Mouse (Mus musculus): Measurements from ENCODE around the gene Foxp1.
A peak's percentile ranks its signal among the peaks of the same experiment; 100 is the strongest.

Foxp1 gene

DNA sequence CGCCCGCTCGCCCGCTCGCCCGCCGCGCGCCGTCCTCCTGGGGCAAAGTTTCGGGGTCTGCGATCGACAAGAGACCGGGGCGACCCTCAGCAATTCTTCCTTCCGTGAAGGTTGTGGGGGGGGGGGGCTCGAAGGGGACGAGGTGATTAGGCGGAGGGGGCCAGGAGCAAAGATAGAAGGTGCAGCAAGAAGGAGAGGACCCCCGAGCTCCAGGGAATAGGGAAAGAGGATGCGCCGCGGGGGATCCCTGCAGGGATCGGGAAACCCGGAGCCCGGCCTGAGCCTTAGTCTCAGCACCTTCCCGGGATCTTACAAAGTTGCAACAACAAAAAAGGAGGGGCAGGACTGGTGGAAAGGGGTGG, 1.9 kb downstream of the Foxp1 start:
- no peak for DNase-seq (ENCODE audit: low read depth)

DNA sequence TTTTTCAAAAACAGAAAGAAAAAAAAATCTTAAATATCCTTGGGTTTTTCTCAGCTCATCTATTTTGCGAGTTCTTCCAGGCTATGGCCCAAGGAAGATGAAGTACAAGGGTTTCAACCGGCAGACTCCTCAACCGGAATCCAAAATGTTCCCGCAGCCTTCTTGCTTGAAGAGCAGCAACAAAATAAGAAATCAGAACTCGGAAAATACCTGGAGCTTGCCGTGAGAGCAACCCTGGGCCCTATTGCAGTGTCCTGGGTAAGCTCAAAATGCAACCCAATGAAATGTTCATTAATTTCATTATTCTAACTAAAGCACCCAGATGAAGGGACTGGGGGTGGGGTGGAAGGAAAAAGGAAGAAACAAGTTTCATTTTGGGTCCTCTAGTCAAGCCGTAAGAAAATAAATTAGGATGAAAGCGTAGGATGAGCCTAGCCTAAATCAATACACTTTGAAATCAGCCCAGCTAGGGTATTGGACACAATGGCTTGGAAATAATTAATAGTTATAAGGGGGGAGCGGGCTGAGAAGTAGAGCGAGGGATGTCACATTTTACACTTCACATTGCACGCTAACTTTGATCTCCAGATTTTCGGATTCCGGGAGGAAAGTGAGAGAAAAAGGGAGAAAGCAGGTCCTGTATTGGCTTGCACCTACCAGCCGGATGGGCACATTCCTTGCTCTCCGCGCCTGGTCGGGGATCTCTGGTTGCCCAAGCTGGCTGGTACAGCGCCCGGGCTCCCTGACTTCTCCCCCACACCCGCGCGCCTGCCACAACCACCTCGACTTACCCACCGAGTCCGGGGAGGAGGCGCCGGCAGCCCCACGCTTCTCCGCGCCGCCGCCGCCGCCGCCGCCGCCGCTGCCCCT, 2.5 kb downstream of the Foxp1 start:
- peak; percentile 29 for DNase-seq (ENCODE audit: low read depth)

DNA sequence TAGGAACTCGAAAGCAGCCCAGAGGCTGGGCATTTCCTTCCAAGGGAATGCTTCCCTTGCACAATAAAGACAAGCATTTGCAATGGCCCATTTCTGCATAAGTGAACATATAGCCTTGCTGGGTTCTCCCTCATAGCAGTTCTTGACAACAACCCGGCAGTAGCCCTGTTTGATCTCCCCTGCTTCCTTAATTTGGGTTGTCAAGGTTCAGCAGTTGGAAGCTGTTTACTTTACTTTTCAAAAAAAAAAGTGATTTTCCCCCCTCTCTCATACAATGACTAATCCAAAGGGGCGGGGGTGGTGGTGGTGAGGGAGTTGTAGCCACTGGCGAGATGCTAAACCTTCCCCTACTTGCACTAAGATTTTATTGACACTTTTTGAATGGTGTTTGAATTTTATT, 3.5 kb downstream of the Foxp1 start:
- DNase-seq (ENCODE audit: low read depth), result no peak

DNA sequence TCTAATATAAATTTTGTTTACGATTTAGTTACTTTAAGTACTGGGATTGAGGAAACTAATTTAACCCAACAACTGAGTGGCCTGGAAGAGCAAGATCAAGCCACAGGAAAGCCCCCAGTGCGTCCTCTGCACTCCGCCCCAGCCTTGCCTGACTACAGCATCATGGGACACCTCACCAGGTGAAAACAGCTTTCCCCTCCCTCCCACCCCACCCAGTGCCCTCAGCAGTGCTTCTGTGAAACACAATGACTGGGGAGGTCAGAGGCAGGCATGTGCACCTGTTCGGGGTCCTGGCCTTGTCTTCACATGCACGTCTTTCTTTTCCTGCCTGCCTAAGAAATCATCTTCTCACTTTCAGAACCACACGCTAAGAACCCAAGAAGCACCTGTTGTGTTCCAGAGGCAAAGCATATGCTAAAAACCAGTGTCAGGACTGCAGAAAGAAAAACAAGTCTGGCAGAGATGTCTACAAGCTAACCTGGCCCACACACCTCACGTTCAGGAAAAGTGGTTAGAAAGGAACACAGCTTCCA, 6.8 kb downstream of the Foxp1 start:
- DNase-seq (ENCODE audit: low read depth), result no peak

DNA sequence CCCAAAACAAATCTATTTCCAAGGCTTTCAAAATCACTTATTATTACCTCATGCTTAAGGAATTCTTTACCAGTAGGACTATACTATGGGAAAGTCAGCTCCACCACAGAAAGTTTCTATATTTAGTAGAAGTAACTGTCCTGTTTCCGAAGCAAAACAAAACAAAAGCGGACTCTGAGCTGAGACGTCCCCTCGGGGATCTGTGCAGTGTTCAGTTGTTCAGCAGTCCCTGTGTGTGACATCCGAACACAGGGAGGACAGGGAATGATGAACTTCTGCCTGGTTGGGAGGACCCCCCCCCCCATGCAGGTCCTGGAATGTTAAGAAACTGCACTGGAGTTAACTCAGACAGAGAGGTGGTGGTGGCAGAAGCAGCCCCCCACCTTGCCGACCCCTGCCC, 10.7 kb downstream of the Foxp1 start:
- no peak for DNase-seq (ENCODE audit: low read depth)

DNA sequence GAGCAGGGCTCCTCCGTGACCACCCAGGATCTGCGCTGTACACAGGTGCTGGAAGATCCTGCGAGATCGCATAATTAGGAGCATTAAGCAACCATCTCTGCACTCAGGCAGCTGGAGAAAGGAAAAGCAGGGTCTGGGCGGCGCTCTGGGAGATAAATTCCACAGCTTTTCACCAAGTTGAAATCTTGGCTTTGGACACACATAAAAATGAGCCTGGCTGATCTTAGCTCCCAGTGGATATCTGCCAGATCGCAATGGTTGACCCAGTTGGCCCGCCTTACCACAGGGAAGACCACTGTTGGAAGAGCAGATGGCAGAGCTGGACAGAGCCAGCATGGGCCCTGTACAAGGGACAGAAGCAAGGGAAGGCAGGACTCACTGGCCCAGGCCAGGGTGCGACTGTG, 13.3 kb downstream of the Foxp1 start:
- no peak for DNase-seq (ENCODE audit: low read depth)

DNA sequence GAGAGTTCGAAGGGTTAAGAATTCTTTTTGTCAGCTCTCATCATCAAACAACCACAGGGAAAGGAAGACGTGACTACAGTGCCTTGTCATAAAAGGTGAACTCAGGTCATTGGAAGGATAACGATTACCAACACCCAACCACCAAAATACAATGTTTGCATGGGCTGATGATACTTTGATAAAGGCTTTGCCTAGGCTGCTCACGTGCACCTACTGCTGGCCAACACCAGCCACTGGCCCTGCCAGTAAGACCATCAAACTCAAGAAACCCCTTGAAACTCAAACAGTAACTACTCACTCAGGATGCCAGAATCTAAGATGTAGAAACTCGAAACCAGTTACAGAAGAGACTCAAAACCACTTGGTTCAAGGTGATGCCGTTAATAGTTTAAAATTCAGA, 15.7 kb downstream of the Foxp1 start:
- DNase-seq (ENCODE audit: low read depth), result no peak

DNA sequence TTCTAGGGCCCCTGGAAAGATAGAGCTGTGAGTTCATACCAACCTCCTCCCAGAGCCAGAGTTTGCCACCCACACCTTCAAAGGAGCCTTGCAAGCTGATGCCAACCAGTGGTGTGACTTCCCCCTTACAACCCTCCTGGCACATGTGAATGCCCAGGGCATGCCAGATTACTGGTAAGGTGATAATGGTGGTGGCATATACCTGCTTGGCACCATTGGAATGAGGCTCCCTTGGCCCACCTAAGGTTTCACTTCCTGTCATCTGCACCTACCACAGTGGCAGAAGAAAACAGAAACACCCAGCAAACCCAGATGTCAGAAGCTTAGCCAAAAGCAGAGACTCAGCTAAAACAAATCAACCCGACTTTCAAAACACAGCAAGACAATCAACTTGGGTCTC, 18.8 kb downstream of the Foxp1 start:
- peak; percentile 28 for DNase-seq (ENCODE audit: low read depth)

DNA sequence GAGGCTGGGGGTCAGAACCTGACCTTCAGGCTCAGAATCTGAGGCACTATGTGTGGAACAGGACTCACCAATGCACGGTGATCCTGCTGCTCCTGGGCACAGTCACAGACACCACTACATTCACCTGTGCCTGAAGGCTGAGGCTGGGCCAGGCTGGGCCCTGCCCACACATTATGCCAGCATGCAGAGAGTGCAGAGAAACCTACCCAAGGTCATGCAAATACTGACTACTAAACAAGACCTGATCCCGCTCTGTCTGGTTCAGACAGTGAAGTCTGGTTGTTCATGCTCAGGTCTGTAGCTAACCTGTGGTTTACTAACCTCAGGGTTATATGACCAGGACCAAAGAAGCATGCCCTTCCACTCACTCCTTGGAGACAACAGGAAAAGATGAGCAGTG, 19.8 kb downstream of the Foxp1 start:
- DNase-seq (ENCODE audit: low read depth), result no peak

DNA sequence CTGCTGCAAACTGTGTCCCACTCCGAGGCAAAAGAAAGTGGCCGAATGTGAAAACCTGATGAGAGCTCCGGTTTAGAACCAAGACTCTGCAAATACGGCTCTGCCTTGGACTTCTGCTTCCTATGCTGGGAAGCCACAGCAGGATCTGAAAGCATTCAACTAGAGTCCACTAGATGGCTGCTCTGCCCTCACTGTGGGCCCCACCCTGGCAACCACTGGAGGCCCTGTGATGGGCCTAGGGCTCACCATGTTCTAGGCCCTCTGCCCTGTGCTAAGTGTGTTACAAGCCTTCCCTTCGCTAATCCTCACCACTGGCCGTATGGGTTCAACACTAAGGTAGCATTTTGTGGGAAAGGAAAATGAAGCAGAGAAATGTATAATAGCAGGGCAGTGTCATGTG, 20.2 kb downstream of the Foxp1 start:
- DNase-seq (ENCODE audit: low read depth), result no peak

DNA sequence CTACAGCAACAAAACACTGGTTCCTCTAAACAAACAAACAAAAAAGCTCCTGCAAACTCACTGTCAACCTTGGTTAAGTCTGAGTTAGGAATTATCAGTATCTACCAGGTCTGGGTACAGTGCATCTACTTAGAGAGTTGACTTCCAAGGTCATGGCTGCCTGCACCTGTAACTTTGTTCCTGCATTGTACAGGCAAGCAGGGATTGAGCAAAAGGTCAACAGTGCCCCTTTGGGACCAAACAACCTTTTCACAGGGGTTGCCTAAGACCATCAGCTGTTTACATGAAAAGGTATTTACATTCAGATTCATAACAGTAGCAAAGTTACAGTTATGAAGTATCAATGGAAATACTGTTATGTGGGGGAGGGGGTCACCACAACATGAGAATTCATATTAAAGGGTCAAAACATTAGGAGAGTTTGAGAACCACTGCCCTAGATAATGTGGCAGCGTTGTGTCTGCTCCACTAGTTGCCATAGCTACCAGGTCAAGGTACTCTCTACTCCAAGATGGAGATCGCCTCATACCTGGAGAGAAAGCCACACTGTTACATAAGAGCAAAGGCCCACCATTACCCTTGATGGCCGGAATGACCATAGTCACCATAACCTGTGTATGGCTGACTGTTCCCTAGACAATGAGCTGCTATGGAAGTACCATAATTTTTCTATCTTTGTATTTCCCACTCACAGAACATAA, 21.8 kb downstream of the Foxp1 start:
- DNase-seq (ENCODE audit: low read depth), result no peak

DNA sequence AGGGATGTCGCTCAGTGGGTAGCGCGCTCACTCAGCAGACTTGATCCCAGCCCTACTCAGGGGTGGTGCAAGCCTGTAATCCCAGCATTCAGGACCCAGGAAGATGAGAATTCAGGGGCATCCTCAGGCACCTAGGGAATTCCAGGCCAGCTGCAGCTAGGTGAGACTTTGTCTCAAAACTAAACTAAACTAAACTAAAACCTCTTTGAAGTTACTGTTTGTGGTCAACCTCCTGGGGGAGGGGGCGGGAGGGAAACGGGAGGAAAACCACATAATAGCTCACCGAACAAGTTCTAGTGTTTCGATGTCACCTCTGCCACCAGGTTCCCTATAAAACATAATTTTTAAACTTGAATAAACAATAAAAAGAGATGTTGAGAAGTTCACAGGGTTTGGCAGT, 24.4 kb downstream of the Foxp1 start:
- peak; percentile 32 for DNase-seq (ENCODE audit: low read depth)

DNA sequence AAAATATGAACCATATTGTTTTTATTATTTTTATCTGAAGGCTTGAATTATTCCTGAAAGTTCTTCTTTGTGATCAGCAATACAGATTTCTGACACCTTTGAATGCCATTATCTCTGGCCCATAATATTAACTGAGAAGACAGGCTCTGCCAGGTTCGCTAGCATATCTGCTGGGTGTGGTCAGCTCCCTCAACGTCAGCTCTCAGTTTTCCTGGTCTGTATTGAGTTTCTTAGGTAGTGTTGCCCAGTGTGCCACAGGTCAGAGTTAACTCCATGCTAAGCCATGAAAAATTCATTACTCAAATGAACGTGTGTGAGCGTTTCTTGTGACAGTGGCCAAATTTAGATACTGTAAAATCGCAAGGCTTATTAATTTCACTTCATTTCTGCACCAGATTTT, 26.4 kb downstream of the Foxp1 start:
- no peak for DNase-seq (ENCODE audit: low read depth)

DNA sequence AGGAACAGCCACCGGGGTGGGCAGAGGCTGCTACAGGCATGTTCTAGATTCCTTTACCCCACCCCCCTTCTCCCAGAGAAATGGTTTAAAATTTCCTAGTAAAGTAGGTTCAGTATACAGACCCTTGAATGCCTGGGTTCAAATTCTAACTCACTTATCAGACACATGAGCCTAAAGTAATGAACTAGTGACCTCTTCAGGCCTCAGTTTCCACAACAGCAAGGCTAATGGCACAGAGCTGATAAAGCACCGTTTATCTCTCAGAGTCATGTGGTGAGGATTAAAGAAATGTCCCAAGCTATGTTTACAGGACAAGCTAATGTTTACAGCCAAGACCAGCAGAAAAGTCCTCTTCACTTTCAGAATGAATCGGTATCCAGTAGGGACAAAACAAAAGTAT, 29.6 kb downstream of the Foxp1 start:
- DNase-seq (ENCODE audit: low read depth), result no peak

DNA sequence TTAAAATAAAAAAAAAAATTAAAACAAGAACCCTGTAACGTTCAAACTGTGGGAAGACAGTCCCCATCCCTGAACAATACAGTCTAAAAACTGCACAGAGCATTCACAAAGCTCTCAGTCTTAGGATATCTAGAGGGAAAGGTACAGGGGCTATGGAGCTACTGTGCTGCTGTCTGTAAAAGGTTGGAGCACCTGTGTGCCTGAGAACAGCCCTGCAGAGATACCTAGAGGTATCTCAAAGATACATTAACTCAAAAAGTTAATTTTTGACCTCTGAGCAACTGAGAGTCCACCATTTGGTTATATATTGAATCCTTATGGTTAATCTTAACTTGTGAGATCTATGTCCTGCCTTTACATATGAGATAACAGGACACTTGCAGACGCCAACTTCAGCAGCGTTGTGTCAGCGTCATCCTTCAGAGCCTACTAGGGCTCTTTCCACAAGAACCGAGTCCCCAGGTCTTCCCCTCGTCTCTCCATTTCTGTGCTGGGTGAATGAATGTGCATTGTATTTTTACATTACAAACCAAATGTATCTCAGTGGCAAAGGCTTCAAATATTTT, 30.5 kb downstream of the Foxp1 start:
- DNase-seq (ENCODE audit: low read depth), result no peak

DNA sequence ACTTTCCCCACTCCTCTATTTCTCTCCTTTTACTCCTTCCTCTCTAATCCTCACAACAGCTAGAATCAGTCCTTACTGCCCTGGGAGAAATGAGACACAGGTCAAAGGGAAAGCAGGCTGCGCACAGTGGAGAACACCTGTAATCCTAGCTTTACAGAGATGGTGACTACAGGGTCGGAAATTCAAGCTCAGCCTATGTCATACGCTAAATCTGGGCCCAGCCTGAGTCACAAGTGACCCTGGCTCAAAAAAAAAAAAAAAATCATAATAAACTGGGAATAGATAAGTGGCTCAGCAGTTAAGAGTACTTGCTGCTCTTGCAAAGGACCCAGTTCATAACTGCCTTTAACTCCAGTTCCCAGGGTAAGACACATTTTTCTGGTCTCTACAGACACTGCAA, 31.4 kb downstream of the Foxp1 start:
- no peak for DNase-seq (ENCODE audit: low read depth)

DNA sequence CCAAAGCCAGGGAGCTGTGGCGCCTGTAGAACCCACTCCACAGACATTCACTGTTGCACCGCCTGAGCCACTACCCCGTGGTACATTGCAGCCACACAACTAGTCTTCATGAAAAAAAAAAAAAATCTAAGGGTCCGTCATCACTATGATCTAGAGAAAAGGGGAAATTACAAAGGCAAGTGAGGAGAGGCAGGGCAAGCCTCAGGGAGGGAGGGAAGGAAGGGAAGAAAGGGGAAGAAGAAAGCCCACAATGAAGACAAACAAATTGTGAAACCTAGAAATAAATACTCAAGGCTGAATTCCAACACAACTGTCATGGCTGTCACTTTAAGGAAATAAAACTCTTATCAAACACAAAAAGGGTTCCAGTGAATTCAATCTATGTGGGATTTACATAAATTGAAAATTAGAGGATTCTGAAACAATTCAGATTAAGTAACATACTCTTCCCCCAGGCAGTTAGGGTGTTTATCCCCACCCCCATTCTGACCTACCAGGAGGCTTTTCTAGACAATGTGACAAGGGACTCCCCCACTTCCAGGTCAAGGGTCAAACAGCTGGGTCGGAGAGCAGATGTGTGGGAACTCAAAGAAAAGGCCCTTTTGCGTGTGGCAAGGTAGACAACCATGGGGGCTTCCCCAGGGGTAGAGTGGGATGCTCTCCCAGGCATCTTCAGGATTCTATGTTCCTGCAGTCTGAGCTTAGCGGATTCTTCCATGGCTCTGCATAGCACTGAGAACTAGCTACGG, 32.4 kb downstream of the Foxp1 start:
- no peak for DNase-seq (ENCODE audit: low read depth)

DNA sequence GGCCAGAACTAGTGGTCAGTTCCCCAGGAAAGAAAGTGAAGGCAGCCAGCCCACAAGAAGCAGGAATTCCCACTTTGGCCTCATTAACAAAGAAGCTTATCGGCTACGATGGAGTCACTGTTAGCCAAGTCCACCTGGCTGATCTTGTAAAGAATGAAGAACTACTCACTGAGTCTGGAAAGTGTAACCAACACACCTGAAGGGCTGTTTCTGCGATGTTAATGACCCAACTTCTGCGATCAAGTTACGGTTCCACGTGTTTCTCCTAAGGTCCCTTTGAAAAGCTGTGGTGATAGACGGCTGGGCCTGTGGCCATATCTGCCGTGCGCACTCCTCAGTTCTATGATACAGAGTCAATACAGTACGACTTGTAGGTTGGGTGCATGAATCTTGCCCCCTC, 33.1 kb downstream of the Foxp1 start:
- DNase-seq (ENCODE audit: low read depth), result no peak

DNA sequence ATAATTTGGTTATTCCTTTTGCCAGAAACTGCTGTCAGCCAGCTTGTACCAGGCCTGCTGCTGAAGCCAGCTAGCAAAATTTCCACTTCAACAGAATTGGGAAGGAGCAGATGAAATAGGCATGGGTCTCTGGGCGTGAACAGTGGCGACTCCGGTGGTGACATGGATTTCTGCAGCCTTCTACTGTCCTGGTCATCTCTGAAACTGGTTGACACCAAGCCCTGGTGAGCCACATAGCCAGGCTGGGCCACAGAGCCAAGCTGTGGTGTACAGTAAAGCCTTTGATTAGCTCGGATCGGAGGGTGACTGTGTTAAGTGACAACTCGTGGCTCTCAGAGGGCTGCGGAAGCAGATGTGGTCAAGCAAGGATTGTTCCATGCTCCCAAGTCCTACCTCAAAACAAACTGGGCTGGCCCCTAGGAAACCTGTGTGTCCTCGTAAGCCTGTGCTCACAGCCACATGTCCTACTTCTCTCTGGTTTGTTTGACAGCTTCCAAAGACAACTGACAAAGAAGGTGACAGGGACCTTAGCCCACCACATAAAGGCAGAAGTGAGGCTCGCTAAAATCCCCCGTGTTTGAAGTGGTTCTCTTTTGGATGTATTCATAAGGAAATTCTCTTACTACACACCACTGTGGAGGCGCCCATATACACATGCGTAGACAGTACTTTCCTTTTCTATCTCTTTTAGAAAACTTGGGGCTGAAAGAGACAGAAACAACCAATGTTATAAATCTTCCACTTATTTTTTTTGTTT, 36.5 kb downstream of the Foxp1 start:
- DNase-seq (ENCODE audit: low read depth), result peak; percentile 33

DNA sequence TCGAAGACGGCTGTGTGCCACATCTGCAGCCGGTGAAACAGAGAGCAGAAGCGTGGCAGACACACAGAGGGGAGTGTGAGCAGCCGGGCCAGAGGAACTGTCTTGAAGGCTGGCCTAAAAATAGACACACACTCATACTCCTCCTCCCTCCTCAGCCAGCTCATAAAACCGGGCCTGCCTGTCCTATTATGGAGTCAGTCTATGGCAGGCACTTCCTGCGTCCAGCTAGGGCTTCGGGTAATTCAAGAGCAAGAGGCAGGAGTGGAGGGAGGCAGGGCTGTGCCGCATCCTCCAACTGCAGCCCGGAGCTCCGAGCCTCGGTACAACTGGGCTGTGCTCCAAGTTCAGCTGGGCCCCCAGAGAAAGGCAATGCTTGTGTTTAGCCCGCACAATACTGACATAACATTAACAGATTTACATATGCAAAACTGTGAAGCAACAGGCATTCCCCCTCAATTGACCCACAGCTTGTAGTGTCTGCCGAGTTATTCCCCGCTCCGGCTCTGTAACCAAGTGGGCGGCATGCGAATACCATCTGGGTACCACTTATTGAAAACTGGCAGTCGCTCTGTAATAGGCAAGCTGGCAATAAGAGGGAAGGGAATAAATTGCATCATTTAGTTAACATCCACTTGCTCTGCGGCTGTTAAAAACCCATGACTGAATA, 37.2 kb downstream of the Foxp1 start:
- DNase-seq (ENCODE audit: low read depth), result peak; percentile 33

DNA sequence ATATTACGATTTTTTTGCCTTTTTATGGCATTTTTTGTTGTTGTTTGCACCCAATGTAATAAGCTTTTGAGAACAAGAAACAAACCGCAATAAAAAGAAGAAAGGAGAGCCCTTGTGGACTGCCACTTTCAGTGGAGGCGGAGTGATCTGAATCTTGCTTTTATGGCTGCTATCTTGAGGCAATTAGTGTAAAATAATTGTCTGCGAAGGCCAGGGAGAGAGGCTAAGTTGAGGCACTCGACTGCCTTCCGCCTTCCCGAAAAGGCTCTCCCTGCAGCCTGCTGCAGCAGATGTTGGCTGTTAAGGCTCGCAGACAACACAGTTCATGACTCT, 37.7 kb downstream of the Foxp1 start:
- DNase-seq (ENCODE audit: low read depth), result no peak
